Mouse (Mus musculus) limb, embryonic 10.5 days (tissue): ENCODE results near the gene Cobl. TPM values are rescaled to one million over a fixed set of nuclear protein-coding genes. Genes with fewer than 3 reads are reported as not detected.
A peak's percentile ranks its signal among the peaks of the same experiment; 100 is the strongest.

Experiments
- DNase-seq: peaks from one replicate; pipeline ENCODE4 v3.0.0-alpha.2; 2017; ENCODE audit warnings: low spot score
- H3K27ac ChIP-seq: fragments of 300-500 bp; sonication (generic); 2 replicates; pipeline ENCODE4 v1.5.1; 2016; ENCODE audit warnings: mild to moderate bottlenecking
- H3K27me3 ChIP-seq: fragments of 300-500 bp; sonication (generic); 2 replicates; pipeline ENCODE4 v1.6.1; 2016; ENCODE audit warnings: low read depth, mild to moderate bottlenecking; ENCODE audit not compliant: poor library complexity, severe bottlenecking
- H3K36me3 ChIP-seq: fragments of 300-500 bp; sonication (generic); 2 replicates; pipeline ENCODE4 v1.6.1; 2016; ENCODE audit warnings: mild to moderate bottlenecking, moderate library complexity
- H3K4me1 ChIP-seq: fragments of 300-500 bp; sonication (generic); 2 replicates; pipeline ENCODE4 v1.6.1; 2016
- H3K4me3 ChIP-seq: fragments of 300-500 bp; sonication (generic); 2 replicates; pipeline ENCODE4 v1.5.1; 2016; ENCODE audit warnings: mild to moderate bottlenecking, moderate library complexity
- H3K9me3 ChIP-seq: fragments of 300-500 bp; sonication (generic); replicated peaks from 2 replicates; pipeline ENCODE4 v1.6.1; 2016; ENCODE audit warnings: mild to moderate bottlenecking
- WGBS: fragments of 180-500 bp; shearing (Covaris S2); methylation state at CpG from one replicate; pipeline ENCODE4 v1.1.7; 2016; 5-methylcytosine and 5-hydroxymethylcytosine counted together
- polyA plus RNA-seq: library from polyadenylated mRNA; unstranded; fragments of >200 nt; fragmentation: Nextera tagmentation; extraction: Ambion mirVana; gene quantifications from 2 replicates; pipeline ENCODE4 v1.2.1, GENCODE M21; 2016

Cobl gene
- polyA plus RNA-seq, 1 experiment from 2014 or later: 0.58 TPM

DNA sequence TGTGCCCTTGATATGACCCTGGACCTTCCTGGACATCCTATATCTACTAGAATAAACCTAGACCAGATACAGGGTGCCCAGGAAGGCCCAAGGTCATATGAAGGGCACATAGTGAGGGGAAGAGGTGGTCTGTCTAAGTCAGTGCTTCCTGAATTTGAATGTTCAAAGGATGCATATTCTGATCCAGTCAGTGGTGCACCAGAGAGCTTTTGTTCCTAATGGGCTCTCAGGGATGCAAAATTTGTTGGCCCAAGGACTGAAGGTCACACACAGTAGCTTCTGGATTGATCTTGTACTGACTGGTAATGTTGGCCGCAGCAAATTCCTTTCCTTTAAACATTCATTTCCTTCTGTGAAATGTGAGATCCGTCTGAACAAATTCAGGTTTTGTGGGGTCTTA lies 2.5 kb upstream of the Cobl start:
- WGBS: 84% methylated on average over 2 of the region's 2 CpGs
- H3K27me3 ChIP-seq: peaks cover 48% of the 10 kb centered on the region

DNA sequence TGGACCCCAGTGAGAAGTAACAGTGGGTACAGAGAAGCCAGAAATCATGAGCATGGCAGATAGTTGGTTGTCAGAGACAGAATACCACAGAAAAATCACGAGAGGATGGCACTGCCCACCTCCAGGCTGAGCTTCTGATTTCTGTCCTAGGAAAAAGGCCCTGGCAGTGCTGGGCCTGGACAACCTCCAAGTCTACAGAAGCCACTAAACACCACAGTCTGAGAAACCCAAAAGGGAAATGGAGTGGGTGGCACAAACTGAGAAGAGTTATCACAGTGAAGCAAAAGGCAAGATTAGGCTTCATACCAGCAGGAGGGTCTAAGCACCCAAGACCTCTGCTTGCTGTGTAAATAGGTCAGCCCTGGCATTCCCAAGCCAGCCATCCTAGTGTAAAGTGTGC lies 1.8 kb upstream of the Cobl start:
- DNase-seq: no peak
- 69% methylated on average over 1 of the region's 1 CpGs for WGBS
- no peaks in the 10 kb centered on the region for H3K36me3 ChIP-seq
- H3K27ac ChIP-seq: no peak overlapping the region
- peaks cover 52% of the 10 kb centered on the region for H3K27me3 ChIP-seq
- no peaks in the 10 kb centered on the region for H3K9me3 ChIP-seq
- 0 out of 2 replicates have a peak, but pooled peaks cover 4% of the 10 kb centered on the region for H3K4me1 ChIP-seq
- H3K4me3 ChIP-seq: no peak overlapping the region

More for the DNA sequence above, 2.5 kb upstream of the Cobl start:
- Histone ChIP-seq H3K9me3 (no peaks in the 10 kb centered on the region), H3K36me3 (no peaks in the 10 kb centered on the region), H3K27ac (no peak overlapping the region), H3K4me3 (no peak overlapping the region), H3K4me1 (0 out of 2 replicates have a peak, but pooled peaks cover 4% of the 10 kb centered on the region)
- DNase-seq: no peak

DNA sequence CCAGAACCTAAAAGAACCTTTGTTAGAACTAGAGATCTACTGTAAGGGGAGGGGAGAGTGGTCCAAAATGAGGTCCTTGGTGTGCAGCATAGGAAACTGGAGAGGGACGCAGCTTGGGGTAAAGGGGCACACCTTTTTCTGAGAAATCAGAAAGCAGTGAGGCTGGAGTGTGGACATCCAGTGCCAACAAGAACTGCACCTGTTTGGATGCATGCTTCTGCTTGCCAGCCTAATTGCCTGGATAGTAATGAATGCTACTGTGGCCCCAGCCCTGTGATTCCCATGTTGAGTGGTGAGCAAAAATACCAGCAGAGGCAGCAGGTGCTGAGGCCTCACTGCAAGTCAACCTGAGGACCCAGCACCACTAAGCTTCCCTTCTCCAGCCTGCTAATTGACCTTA lies 469 bp upstream of the Cobl start:
- peaks cover 52% of the 10 kb centered on the region for H3K27me3 ChIP-seq
- H3K9me3 ChIP-seq: no peaks in the 10 kb centered on the region
- 25% methylated on average over 1 of the region's 1 CpGs for WGBS
- H3K36me3 ChIP-seq: no peaks in the 10 kb centered on the region
- H3K4me1 ChIP-seq: 0 out of 2 replicates have a peak, but pooled peaks cover 4% of the 10 kb centered on the region
- no peak for DNase-seq
- peak overlapping the region; percentile 72 for H3K4me3 ChIP-seq
- H3K27ac ChIP-seq: no peak overlapping the region

DNA sequence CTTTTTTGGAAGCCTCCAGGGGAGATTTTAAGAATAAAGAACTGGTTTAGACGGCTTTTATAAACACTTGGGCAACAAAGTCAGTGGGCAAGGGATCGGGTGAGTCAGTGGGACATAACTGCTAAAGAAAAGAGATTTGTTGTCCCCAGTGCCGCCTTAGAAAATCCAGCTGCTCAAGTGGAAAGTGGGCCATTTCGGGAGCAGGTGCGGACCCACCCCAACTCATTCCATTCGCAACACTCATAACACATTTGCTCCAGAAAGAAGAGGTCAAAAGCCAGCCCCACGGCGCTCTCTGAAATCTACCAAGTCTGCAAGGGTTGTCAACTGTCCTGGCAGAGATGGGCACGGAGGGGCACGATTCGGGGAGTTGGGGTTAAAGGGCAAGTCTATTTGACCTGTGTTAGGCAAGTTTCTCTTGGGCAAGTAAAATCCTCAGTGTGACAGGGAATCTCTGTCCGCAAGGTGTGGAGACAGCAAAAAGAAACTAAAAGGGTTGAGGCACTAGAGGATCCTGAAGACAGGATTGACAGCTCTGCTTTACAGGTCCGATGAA lies 1.1 kb downstream of the Cobl start:
- no peaks in the 10 kb centered on the region for H3K36me3 ChIP-seq
- no peaks in the 10 kb centered on the region for H3K9me3 ChIP-seq
- no peak overlapping the region for H3K27ac ChIP-seq
- H3K4me1 ChIP-seq: 0 out of 2 replicates have a peak, but pooled peaks cover 4% of the 10 kb centered on the region
- DNase-seq: no peak
- 66% methylated on average over 13 of the region's 13 CpGs for WGBS
- peaks cover 52% of the 10 kb centered on the region for H3K27me3 ChIP-seq
- no peak overlapping the region for H3K4me3 ChIP-seq

DNA sequence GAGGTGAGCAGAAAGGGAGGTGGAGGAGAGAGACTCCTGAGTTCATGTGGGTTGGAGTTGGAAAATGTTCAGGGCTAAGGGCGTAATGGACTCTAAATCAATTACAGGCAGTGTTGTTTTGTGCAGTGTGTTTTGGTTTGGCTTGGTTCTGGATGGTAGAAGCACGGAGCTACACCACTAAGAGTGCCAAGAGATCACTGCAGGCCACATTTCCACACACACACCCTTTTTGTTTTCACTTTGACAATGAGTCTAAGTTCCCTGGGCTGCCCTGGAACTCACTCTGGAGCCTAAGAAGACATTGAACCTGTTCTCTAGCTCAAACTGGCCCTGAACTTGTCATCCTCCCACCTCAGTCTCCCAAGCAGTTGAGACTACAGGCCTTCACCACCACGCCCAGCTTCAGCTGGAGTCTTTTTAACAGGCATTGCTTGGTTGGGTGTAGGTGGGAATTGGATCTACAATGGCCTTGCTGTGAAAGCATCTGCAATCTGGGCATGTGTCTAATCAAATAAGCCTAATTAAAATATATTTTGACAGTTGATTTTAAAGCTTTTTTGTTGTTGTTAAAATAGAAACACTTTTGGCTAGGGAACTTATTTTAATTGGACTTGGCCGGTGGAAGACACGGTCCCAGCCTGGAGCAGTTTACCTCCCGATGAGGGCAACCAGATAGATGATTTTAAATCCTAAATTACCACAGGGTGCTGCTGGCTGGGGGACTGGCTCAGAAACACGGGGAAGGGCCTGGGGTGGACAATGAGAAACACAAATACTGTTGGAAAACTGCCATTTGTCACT lies 4.8 kb downstream of the Cobl start:
- no peak for DNase-seq
- 78% methylated on average over 7 of the region's 7 CpGs for WGBS
- Histone ChIP-seq H3K27ac (no peak overlapping the region), H3K36me3 (no peaks in the 10 kb centered on the region), H3K4me3 (no peak overlapping the region), H3K9me3 (no peaks in the 10 kb centered on the region), H3K4me1 (0 out of 2 replicates have a peak, but pooled peaks cover 4% of the 10 kb centered on the region), H3K27me3 (peaks cover 32% of the 10 kb centered on the region)

DNA sequence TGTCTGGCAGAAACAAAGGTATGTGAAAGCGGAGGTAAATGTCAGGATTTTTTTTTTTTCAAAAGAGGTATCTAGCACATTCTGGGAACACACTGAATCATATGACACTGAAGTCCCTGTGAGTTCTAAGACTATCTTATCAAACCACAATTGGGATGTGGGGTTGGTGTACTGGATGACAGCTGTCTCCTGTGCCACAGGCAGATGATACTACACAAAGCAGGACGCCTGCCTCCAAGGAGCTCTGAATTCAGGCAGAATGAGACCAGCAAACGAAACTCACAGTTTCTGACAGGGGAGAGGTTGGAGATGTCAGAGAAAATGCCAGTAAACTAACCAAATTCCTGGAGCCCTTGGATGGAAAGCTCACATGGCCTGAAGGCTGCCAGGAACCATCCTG lies 5.9 kb downstream of the Cobl start:
- no peaks in the 10 kb centered on the region for H3K4me1 ChIP-seq
- no peak for DNase-seq
- no peaks in the 10 kb centered on the region for H3K36me3 ChIP-seq
- no peaks in the 10 kb centered on the region for H3K9me3 ChIP-seq
- no peak overlapping the region for H3K4me3 ChIP-seq
- H3K27me3 ChIP-seq: peaks cover 20% of the 10 kb centered on the region
- 70% methylated on average over 3 of the region's 3 CpGs for WGBS
- no peak overlapping the region for H3K27ac ChIP-seq

DNA sequence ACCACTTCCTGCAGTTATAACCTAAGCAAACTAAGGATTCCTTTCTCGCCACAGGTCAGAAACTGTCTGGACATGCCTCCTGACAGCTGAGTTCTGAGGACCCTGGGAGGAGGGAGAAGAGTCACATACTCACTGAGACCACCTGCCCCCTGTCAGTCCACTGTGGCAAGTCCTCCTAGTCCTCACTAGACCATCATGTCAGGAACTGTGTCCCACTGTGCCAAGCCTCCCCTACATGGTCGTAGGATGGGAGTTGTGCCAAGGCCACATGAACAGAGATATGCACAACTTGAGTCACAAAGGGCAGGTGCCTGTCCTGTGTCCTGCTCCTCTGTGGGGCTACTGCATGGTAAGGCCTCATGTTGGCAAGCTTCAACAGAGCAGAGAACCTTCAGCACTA lies 6.4 kb downstream of the Cobl start:
- no peaks in the 10 kb centered on the region for H3K9me3 ChIP-seq
- DNase-seq: no peak
- no peaks in the 10 kb centered on the region for H3K36me3 ChIP-seq
- H3K4me3 ChIP-seq: no peak overlapping the region
- peaks cover 16% of the 10 kb centered on the region for H3K27me3 ChIP-seq
- H3K4me1 ChIP-seq: no peaks in the 10 kb centered on the region
- WGBS: 81% methylated on average over 2 of the region's 2 CpGs
- H3K27ac ChIP-seq: no peak overlapping the region

DNA sequence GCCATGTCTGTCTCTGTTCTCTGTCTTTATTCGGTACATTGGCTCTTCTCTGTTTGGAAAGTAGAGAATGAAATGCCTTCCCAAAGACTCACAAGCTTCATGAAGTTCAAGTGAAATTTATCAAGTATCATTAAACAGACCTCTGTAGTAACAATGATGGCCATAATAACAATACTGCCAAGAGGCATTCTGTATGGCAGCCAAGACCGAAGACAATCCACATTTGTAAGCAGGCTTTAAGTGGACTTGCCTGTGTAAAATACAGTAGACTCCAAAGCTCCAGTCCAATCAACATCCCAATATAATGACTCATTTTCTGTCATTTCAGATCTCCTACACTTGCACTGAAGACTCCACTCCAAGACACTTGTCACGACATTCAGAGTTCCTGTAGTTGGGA lies 16.7 kb downstream of the Cobl start:
- 86% methylated on average over 3 of the region's 3 CpGs for whole genome bisulfite sequencing
- Histone ChIP-seq H3K27ac (no peak overlapping the region), H3K36me3 (no peaks in the 10 kb centered on the region), H3K4me1 (no peaks in the 10 kb centered on the region), H3K27me3 (no peaks in the 10 kb centered on the region), H3K4me3 (no peak overlapping the region), H3K9me3 (no peaks in the 10 kb centered on the region)
- DNase-seq: no peak

DNA sequence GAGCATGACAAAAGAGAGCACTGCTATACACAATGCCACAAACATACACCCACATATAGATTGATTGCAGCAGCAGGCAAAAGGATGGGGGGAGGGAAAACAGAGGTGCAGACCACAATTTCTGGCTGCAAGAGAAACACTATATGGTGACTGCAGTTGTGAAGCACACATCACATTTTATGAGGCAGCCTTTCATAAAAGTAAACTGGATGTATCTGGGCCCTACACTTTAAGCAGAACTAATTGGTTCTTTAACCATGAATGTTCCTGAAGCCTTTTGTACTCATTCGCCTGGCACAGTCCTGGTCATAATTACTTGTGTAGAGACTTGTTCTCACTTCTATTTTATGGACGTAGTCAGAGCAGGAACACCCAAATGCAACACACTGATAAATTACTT lies 19.5 kb downstream of the Cobl start:
- 73% methylated on average over 2 of the region's 2 CpGs for WGBS
- Histone ChIP-seq H3K36me3 (no peaks in the 10 kb centered on the region), H3K27me3 (no peaks in the 10 kb centered on the region), H3K4me1 (no peaks in the 10 kb centered on the region), H3K9me3 (no peaks in the 10 kb centered on the region), H3K27ac (no peak overlapping the region), H3K4me3 (no peak overlapping the region)
- DNase-seq: no peak

DNA sequence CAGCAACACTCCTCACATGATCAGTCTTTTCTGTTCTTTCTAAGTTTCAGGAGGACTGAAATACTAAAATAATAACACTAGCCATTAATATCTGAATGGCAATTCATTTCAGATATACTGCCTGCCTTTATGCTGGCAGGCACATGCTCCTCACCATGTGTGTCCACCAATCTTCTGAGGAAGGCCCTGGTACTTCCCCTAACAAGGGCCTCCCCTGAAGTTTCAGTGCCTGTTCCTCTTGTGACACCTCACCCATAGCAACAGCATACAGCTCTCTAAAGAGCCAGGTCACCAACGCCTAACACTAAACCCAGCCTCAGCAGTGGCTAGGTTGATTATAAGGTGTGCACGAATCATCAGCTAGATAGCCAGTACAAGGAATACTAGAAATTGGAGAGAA lies 20.5 kb downstream of the Cobl start:
- Histone ChIP-seq H3K27me3 (no peaks in the 10 kb centered on the region), H3K4me3 (no peak overlapping the region), H3K27ac (no peak overlapping the region), H3K36me3 (no peaks in the 10 kb centered on the region), H3K4me1 (no peaks in the 10 kb centered on the region), H3K9me3 (no peaks in the 10 kb centered on the region)
- no peak for DNase-seq
- WGBS: 83% methylated on average over 2 of the region's 2 CpGs

DNA sequence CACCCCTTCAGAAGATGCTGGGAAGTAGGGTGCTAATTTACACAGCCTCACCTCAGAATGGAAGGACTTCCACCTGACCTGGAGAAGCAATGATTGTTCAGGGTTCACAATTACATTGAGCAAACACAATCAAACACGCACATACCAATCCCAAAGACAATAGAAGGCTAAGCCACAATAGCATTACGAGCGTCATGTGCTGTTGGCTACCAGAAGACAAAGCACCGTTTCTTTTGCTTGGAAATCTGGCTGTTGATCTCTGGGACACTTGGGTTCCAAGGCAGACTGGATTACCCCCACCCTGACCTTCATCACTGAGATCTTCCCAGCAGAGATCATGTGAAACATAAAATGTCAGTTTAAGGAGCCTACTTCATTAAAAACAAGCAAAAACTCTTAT lies 21.1 kb downstream of the Cobl start:
- no peaks in the 10 kb centered on the region for H3K4me1 ChIP-seq
- H3K27ac ChIP-seq: no peak overlapping the region
- H3K36me3 ChIP-seq: no peaks in the 10 kb centered on the region
- H3K27me3 ChIP-seq: no peaks in the 10 kb centered on the region
- no peak overlapping the region for H3K4me3 ChIP-seq
- DNase-seq: no peak
- no peaks in the 10 kb centered on the region for H3K9me3 ChIP-seq
- WGBS: 84% methylated on average over 4 of the region's 4 CpGs

DNA sequence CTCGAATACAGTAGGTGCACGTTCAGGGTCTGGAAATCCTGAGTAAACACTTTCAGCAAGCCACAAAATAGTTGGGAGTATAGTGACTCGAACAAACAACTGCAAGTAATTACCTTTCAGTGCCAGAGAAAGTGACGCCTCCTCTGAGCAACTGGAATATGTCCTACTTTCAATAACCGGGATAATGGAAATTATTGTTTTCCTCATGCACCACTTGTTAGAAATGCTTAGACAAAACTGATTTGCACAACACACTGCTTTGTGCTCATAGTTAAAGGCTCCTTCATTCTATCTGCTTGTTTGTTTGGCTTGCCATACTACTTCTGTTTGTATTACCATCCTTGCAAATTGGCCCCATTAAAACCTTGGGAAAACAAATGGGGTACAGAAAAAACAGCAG lies 21.6 kb downstream of the Cobl start:
- Histone ChIP-seq H3K27ac (no peak overlapping the region), H3K4me1 (no peaks in the 10 kb centered on the region), H3K36me3 (no peaks in the 10 kb centered on the region), H3K4me3 (no peak overlapping the region), H3K9me3 (no peaks in the 10 kb centered on the region), H3K27me3 (no peaks in the 10 kb centered on the region)
- WGBS: 83% methylated on average over 5 of the region's 5 CpGs
- no peak for DNase-seq

DNA sequence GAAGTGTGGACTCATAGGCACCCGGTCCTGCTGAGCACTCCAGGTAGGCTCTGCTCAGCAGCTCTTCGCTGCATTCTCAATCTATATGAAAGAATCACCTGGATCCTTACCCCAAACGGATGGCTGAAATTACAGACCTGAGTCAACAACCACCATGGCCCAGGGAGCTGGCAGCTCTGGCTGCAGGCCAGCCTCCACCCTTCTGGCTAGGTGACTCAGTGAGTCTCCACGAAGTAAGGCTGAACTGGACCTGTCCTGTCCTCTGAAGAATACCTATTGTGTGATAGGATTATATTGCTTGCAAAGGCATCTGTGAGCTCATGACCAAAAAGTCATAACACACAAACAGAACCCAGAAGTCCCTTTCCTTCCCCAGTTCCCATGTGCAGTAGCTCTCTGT lies 22.5 kb downstream of the Cobl start:
- no peaks in the 10 kb centered on the region for H3K27me3 ChIP-seq
- no peaks in the 10 kb centered on the region for H3K36me3 ChIP-seq
- no peak for DNase-seq
- no peak overlapping the region for H3K27ac ChIP-seq
- no peaks in the 10 kb centered on the region for H3K9me3 ChIP-seq
- 88% methylated on average over 4 of the region's 4 CpGs for WGBS
- no peak overlapping the region for H3K4me3 ChIP-seq
- no peaks in the 10 kb centered on the region for H3K4me1 ChIP-seq
